Mouse (Mus musculus): ENCODE results near the gene Kntc1. TPM values are rescaled to one million over a fixed set of nuclear protein-coding genes. Genes with fewer than 3 reads are reported as not detected.

The Kntc1 gene
- total RNA-seq, 2 experiments from 2014 or later = 4.5 to 4.9 TPM

DNA sequence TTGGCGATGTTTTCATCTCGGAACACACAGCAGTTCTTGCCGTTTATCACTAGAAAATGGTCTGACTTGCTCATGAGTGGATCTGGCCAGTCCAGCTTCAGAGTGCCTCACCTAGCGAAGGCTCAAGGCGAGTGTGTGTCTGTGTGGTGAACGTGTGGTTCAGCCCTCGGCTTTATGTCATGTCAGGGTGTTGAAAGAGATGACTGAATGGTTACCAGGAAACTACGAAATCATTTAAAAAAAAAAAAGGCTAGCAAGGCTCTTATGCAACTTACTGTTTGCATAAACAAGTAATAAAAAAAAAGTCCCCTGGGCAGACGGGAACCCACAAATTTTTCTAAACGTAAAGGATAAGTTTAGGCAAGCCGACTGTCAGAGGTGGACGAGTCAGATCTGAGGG lies 115.8 kb downstream of the Kntc1 start, which contains the start of gene Hcar2:
Gene Hcar2, minus strand, starts transcription at position 135 of the 400 bp plus-strand sequence.
- DNase-seq (ENCODE audit: low spot score in 2 of 2) = no peak

DNA sequence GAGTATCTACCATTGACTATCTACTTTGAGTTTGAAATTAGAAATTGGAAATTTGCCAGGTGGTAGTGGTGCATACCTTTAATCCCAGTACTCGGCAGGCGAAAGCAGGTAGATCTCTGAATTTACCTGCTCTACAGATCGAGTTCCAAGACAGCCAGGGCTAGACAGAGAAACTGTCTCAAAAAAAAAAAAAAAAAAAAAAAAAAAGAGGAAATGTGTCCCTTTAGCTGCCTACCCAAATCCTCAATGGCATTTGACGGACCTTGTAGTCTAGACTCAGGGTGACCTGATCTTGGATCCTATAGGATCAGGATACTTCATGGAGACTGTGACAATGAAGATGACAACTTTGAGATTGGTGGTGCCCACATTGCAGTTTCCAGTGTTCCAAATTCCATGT lies 116.9 kb downstream of the Kntc1 start:
- DNase-seq (ENCODE audit: low spot score in 2 of 2) = no peak

DNA sequence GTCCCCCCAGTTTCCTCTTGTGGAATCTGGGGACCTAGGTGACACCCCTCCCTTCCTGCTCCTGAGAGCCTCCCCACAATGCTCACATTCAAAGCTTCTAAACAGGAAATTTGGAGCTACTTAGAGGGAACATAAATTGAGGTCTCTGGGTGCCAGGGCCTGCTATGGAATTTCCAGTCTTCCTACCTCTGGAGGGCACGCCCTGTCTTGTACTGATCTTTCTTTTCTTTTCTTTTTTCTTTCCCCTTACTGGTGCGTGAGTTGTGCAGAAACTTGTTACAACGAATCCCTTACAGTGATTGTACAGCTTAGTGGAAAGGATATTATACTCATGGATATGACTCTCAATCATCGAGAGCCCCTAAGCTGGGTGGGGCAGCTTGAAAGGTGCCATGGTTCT lies 120.1 kb downstream of the Kntc1 start:
- DNase-seq (ENCODE audit: low spot score in 2 of 2) = no peak

Other genes with a start within 250 kb of the Kntc1 start
- gene B3gnt4, start 239.3 kb upstream of the Kntc1 start, total RNA-seq (2021) = 1 to 10 TPM; 1.3 to 1.8 TPM
- gene Diablo, start 225.5 kb upstream of the Kntc1 start, total RNA-seq (2021) = 10 to 100 TPM; 41.3 to 48.8 TPM
- gene Gm49027, start 224.2 kb upstream of the Kntc1 start, total RNA-seq (2021) = 1 to 10 TPM; 6.2 to 8.7 TPM
- gene Vps33a, start 176.7 kb upstream of the Kntc1 start, total RNA-seq (2021) = 10 to 100 TPM; 71.4 to 72.0 TPM
- 100 to 1,000 TPM; 119 to 121 TPM for gene Clip1, start 65.1 kb upstream of the Kntc1 start, total RNA-seq (2021)
- gene Zcchc8, start 28.6 kb upstream of the Kntc1 start, total RNA-seq (2021) = 10 to 100 TPM; 50.5 to 50.7 TPM
- 10 to 100 TPM; 97.3 to 98.7 TPM for gene Rsrc2, start 302 bp upstream of the Kntc1 start, total RNA-seq (2021)
- gene Hcar2, start 115.8 kb downstream of the Kntc1 start, total RNA-seq (2021) = not detected
- gene Hcar1, start 130.3 kb downstream of the Kntc1 start, total RNA-seq (2021) = under 1 TPM; 0.66 to 0.85 TPM
- 10 to 100 TPM; 70.7 to 76.0 TPM for gene Denr, start 157.5 kb downstream of the Kntc1 start, total RNA-seq (2021)
- 1 to 10 TPM; 1.3 to 1.6 TPM for gene Gm43518, start 177.7 kb downstream of the Kntc1 start, total RNA-seq (2021)
- 1 to 10 TPM; 2.9 to 3.3 TPM for gene Ccdc62, start 181.0 kb downstream of the Kntc1 start, total RNA-seq (2021)
- gene Hip1r, start 223.9 kb downstream of the Kntc1 start, total RNA-seq (2021) = 10 to 100 TPM; 63.7 to 70.1 TPM

All from layer of hippocampus, postnatal 10 days (tissue).